Mouse (Mus musculus) kidney, adult 11 months (tissue): ENCODE data around the gene Sae1.

Experiments used
- DNase-seq: peaks from one replicate; pipeline ENCODE4 v3.0.0; 2022

Sae1 gene

DNA sequence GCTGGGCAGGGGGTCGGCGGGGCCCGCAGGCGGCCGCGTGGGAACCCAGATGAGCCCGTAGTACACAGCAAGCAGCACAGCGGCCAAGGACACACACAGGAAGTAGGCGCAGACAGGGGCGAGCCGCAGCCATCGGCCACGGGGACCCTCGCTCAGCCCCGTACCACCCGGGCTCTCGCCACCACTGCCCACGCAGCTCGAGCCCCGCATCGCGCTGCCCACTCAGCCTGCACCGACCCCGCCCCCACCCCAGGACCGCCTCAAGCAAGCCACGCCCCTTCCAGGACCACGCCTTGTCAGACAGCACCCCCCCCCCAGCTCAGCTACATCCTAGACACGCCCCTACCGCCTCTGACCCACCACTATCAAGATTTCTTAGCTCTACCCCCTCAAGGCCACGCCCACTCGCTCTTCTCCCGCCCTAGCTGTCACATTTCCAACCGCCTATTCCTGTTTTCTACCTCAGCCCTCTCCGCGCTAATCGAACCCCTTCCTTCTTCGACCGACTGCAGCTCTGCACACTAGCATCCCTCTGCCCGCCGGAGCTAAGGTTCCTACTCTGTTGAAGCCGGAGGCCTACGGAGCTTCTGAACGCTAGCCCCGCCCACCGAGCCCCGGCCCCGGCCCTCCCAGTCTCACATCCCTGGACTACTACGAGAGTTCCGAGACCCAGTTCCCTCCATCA is 114.4 kb downstream of the Sae1 start, which contains the start of gene Inafm1:
Inafm1 (minus strand) TSS at position 537 of the 685 bp plus-strand sequence.
- DNase-seq = peak; percentile 89

DNA sequence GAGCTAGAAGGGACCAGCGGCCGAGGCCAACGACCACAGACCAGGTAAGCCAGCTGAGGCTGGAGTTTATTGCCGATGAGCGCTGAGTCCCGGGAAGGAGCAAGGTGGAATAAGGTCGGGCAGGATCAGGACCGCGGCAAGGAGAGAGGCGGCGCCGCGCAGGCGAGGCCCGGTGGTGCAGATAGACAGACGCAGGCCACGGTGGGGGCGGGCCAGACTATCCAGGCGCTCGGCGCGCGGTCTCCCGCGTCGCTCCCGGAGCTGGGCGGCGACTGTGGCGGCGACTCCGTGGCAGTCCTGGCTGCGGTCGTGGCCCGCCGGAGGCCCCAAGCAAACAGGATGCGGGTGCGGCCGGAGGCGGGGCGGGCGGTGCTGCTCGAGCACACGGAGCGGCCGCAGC is 114.9 kb downstream of the Sae1 start:
- peak; percentile 69 for DNase-seq

DNA sequence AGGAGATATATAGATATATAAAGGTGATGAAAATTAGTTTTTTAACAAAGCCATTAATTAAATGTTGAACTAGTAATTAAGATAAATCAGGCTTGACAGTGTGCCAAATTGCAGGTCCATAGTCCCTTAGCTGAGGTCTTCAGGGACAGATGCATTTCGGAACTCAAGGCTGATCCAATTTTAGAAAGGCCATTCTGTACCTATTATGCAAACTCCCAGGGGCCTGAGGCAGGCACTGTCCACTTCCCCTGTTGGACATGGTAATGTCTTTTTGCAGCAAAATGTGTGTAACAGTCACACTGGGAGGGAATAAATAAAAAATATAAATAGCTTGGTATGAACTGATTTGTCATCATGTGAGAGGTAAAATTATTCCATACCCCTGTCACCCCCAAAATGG is 116.5 kb downstream of the Sae1 start:
- DNase-seq = no peak
